Mouse (Mus musculus) erythroblast, embryonic 14.5 days (primary cell): Measurements from ENCODE around the gene Pcca. TPM values are rescaled to one million over a fixed set of nuclear protein-coding genes. Genes with fewer than 3 reads are reported as not detected.

Experiments
- H3K27me3 ChIP-seq: 2 replicates; pipeline ENCODE4 v1.6.1; 2012; ENCODE audit warnings: inconsistent platforms; ENCODE audit not compliant: control insufficient read depth
- H3K36me3 ChIP-seq: 2 replicates; pipeline ENCODE4 v1.6.1; 2012; ENCODE audit warnings: mild to moderate bottlenecking, inconsistent platforms; ENCODE audit not compliant: control insufficient read depth
- H3K4me1 ChIP-seq: 2 replicates; pipeline ENCODE4 v1.6.1; 2012; ENCODE audit warnings: inconsistent platforms; ENCODE audit not compliant: control insufficient read depth
- H3K4me3 ChIP-seq: replicated peaks from 2 replicates; pipeline ENCODE3; 2012; ENCODE audit warnings: moderate library complexity, mild to moderate bottlenecking, inconsistent platforms
- H3K9me3 ChIP-seq: 2 replicates; pipeline ENCODE4 v1.6.1; 2012; ENCODE audit warnings: low read length, inconsistent platforms, mixed read lengths; ENCODE audit not compliant: control insufficient read depth
- GATA1 ChIP-seq: IDR thresholded peaks from 2 replicates; pipeline ENCODE4 v1.6.1; 2012; ENCODE audit warnings: low read length, inconsistent platforms, mixed read lengths
- TAL1 ChIP-seq: IDR thresholded peaks from 3 replicates; pipeline ENCODE4 v1.6.1; 2012; ENCODE audit warnings: low read length, inconsistent platforms, mixed read lengths
- polyA plus RNA-seq: library from polyadenylated mRNA; stranded (reverse); fragments of >175 nt; gene quantifications from 2 replicates; pipeline ENCODE4 v1.2.3, GENCODE M21; 2012

The Pcca gene
- polyA plus RNA-seq, 1 experiment = 0.07 TPM

DNA sequence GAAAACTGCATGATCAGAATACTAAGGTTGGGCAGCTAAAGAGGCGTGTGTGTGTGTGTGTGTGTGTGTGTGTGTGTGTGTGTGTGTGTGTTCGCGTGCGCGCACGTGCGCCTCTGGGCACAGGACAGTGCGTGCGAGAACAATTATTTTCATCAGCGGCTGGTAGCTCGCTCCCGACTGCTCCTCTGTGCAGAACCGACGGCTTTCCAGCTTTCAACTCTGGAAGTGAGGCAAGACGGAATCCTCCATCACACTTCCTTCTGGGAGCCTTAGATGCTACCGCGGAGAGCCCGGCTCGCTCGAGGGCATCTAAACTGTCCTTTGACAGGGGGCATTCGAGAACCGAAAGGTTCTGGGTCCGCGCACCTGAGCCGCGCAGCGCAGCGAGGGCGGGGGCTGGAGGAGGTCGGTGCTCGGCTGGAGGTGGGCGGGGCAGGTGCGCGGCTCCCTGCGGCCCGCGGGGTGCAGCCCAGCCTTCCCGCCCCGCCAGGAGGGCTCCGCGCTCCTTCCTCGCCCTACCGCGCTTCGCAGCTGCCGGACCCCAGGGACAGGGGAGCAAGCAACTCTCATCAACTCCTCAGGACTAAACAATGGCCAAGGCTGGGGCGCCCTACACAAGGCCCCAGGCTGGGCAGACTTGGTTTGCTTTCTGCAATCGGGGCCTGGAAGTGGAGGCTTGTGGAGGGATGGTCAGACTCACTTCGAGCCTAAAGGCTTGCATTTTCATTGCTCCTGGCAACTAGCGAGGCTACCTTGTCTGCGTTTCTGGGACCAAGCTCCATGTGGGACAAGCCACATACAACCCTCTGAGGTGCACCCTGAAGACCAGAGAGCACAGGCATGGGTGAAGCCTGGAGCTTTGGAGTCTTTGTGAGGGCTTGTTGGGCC, 43.4 kb upstream of the Pcca start, which contains the start of gene Gm10837:
Gene Gm10837, plus strand, starts transcription at position 146 of the 888 bp plus-strand sequence.
- no peaks in the 10 kb centered on the region for H3K36me3 ChIP-seq
- peaks cover 75% of the 10 kb centered on the region for H3K27me3 ChIP-seq
- no peak for TF ChIP-seq GATA1
- no peak for TF ChIP-seq TAL1
- H3K4me3 ChIP-seq = no peak within 1 kb of the TSS
- peaks cover 2% of the 10 kb centered on the region; the same call in 1 of the 2 replicates for H3K9me3 ChIP-seq
- H3K4me1 ChIP-seq = no peaks in the 10 kb centered on the region

GRCm38 (mm10) chr14:122491521-122491920, 42.6 kb upstream of the Pcca start:
- H3K4me1 ChIP-seq = no peaks in the 10 kb centered on the region
- no peak overlapping the region for H3K4me3 ChIP-seq
- no peaks in the 10 kb centered on the region for H3K36me3 ChIP-seq
- TF ChIP-seq GATA1 (no peak), TAL1 (no peak)
- peaks cover 66% of the 10 kb centered on the region for H3K27me3 ChIP-seq
- peaks cover 2% of the 10 kb centered on the region; the same call in 1 of the 2 replicates for H3K9me3 ChIP-seq

DNA sequence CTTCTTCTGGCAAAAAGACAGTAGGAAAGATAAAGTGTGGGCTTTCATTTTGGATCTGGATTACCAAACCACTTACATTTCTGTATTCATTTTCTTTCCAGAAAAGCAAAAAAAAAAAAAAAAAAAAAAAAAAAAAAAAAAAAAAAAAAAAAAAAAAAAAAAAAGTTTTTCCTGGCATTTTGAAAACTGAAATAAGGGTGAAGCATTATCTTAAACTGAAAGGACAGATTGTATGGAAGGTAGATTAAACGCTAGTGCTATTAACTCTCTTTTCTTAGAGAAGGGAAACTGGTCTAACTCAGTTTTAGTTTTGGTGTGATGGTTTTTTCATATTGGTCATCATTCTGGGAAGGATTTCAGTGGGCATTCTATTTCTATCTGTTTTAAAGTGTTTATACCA, 42.1 kb upstream of the Pcca start:
- Histone ChIP-seq H3K4me1 (no peaks in the 10 kb centered on the region), H3K27me3 (peaks cover 61% of the 10 kb centered on the region), H3K4me3 (no peak overlapping the region), H3K36me3 (no peaks in the 10 kb centered on the region), H3K9me3 (peaks cover 2% of the 10 kb centered on the region; the same call in 1 of the 2 replicates)
- TF ChIP-seq TAL1 = no peak
- TF ChIP-seq GATA1 = no peak

DNA sequence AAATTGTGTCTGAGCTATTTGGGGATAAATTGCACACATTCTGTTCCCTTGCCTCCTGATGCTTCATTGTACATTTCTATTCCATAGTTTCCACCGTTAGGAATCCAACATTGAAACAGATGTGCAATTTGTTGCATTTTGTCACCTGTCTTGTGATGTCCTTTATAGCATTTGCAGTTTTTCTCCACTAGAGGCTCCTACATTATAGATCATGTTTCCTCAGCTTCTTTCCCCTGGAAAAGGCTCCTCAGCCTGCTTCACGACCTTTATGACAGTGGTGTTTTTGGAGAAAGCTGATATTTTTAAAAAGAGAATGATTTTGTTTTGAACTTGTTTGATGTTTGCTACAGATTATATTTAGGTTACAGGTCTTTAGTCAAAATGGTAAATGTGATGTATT, 25.1 kb upstream of the Pcca start:
- Histone ChIP-seq H3K9me3 (no peaks in the 10 kb centered on the region), H3K36me3 (no peaks in the 10 kb centered on the region), H3K27me3 (0 out of 2 replicates have a peak, but pooled peaks cover 2% of the 10 kb centered on the region), H3K4me1 (no peaks in the 10 kb centered on the region), H3K4me3 (no peak overlapping the region)
- TF ChIP-seq GATA1 (no peak), TAL1 (no peak)

- Histone ChIP-seq H3K4me3 (no peak overlapping the region), H3K36me3 (no peaks in the 10 kb centered on the region), H3K9me3 (no peaks in the 10 kb centered on the region), H3K27me3 (0 out of 2 replicates have a peak, but pooled peaks cover 2% of the 10 kb centered on the region), H3K4me1 (no peaks in the 10 kb centered on the region)
- TF ChIP-seq GATA1 (no peak), TAL1 (no peak)
These were observed 22.6 kb upstream of the Pcca start for GRCm38 (mm10) chr14:122511519-122511918.

- no peaks in the 10 kb centered on the region for H3K4me1 ChIP-seq
- TF ChIP-seq TAL1 = no peak
- no peak for TF ChIP-seq GATA1
- 0 out of 2 replicates have a peak, but pooled peaks cover 2% of the 10 kb centered on the region for H3K27me3 ChIP-seq
- no peaks in the 10 kb centered on the region for H3K36me3 ChIP-seq
- H3K4me3 ChIP-seq = no peak overlapping the region
- H3K9me3 ChIP-seq = no peaks in the 10 kb centered on the region
These were observed 20.6 kb upstream of the Pcca start for GRCm38 (mm10) chr14:122513511-122514036.

DNA sequence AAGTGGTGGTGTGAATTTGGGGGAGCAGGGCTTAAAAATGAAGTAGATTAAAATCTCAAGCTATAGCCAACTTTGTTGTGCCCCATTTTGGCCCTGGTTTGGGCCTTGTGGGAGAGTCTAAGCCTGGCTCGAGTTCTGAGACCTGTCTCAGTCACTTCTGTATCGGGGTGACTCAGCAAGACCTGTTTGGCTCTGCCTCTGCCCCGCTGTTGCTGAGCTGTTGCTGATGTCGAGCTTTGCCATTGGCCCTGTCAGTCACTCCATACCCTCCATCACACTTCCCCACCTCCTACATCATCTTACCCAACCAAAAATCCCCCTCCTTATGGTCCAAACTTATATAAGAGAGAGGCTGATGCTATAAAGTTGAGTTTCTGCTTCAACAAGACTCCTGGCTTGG, 5.6 kb upstream of the Pcca start:
- peaks cover 2% of the 10 kb centered on the region for H3K4me1 ChIP-seq
- no peak for TF ChIP-seq TAL1
- TF ChIP-seq GATA1 = no peak
- no peaks in the 10 kb centered on the region for H3K9me3 ChIP-seq
- H3K4me3 ChIP-seq = no peak overlapping the region
- H3K27me3 ChIP-seq = no peaks in the 10 kb centered on the region
- H3K36me3 ChIP-seq = no peaks in the 10 kb centered on the region

- Histone ChIP-seq H3K4me1 (peaks cover 20% of the 10 kb centered on the region), H3K4me3 (no peak overlapping the region), H3K36me3 (no peaks in the 10 kb centered on the region), H3K9me3 (no peaks in the 10 kb centered on the region), H3K27me3 (no peaks in the 10 kb centered on the region)
- TF ChIP-seq GATA1 (no peak), TAL1 (no peak)
These were observed 1.9 kb downstream of the Pcca start for GRCm38 (mm10) chr14:122535986-122536385.

- H3K27me3 ChIP-seq = no peaks in the 10 kb centered on the region
- H3K36me3 ChIP-seq = no peaks in the 10 kb centered on the region
- H3K9me3 ChIP-seq = peaks cover 5% of the 10 kb centered on the region
- no peak for TF ChIP-seq GATA1
- no peak for TF ChIP-seq TAL1
- H3K4me3 ChIP-seq = no peak overlapping the region
- no peaks in the 10 kb centered on the region for H3K4me1 ChIP-seq
These were observed 14.3 kb downstream of the Pcca start for GRCm38 (mm10) chr14:122548421-122548820.
